Mouse (Mus musculus) urinary bladder, postnatal 14 days (tissue): ENCODE measurements around the gene Adam6b.
"Not testable (repeated sequence)": the region's sequence is repeated elsewhere in the genome, so short reads cannot be mapped to it uniquely, and the experiment has no call there.

Experiments used
- DNase-seq: peaks from one replicate; pipeline ENCODE4 v3.0.0; 2021; ENCODE audit warnings: low spot score

Adam6b gene

DNA sequence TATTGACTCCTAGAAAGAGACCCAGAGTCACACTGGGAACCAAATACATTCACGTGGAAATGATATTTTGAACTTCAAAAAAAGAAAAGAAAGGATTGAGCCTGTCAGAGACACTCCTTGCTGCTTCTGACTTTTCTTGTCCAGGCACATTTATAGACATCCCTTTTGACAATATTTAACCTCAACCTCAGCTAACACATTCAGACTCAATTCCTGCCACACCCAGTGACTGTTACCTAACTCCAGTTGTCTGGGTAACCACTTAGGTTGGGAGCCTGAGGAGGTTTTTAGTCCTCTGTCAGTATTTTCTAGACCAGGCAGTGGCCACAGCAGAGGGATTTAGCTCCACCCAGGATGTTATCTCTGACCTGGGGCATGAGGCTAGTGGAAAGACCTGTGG is at the start of gene Adam6b:
TSS of gene Adam6b (plus strand) at position 301 of the 400 bp plus-strand sequence.
- DNase-seq, result not testable (repeated sequence)

DNA sequence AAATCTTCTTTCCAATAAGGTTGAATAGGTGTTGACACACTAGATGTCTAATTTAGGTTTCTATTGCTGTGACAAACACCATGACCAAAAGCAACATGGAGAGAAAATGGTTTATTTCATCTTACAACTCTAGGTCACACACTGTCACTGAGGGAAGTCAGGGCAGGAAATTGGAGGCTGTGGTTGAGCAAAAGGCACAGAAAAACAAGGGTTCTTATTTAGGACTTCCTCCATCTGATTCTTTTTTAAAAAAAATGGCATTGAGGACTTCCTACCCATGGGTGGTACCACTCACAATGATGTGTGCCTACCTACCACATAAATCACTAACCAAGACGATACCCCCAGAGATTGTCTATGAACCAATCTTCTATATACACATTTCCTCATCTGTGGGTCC is 43.2 kb upstream of the Adam6b start:
- DNase-seq, result no peak

DNA sequence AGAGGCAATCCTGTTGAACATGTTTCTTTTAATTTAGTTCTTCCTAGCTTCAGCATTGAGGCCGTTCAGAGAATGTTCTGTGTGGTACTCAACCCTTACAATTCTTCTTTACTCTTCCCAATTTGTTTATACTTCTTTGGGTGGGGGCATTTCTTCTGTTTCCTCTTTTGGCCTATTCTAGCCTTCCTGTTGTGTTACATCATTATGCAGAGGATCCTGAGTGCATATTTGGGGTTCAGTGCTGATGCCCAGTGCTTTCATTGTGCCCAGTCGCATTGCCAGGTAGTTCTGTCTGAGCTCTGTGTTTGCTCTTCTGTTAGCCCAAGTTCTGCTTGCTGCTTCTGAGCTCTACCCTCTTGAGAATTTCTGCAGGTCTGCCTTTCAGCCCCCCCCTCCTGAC is 13.1 kb upstream of the Adam6b start:
- DNase-seq, result no peak

DNA sequence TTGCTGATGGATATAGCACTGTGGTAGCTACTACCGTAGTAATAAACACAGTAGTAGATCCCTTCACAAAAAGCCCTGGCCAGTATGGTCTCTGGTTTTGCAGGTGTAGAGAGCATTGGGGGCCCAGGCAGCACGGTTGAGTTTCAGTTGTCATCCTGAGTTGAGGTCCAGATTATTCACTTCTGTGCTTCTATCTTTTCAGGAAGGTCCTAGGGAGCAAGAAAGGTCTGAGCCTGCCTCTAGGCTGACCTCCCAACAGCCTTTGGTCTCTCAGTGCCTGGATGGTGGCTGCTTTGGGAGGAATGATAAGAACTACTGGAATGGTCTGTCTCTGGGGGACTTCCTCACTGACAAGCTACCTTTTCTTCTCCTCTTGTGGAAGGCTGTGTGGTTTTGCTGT is 7.2 kb upstream of the Adam6b start:
- no peak for DNase-seq

DNA sequence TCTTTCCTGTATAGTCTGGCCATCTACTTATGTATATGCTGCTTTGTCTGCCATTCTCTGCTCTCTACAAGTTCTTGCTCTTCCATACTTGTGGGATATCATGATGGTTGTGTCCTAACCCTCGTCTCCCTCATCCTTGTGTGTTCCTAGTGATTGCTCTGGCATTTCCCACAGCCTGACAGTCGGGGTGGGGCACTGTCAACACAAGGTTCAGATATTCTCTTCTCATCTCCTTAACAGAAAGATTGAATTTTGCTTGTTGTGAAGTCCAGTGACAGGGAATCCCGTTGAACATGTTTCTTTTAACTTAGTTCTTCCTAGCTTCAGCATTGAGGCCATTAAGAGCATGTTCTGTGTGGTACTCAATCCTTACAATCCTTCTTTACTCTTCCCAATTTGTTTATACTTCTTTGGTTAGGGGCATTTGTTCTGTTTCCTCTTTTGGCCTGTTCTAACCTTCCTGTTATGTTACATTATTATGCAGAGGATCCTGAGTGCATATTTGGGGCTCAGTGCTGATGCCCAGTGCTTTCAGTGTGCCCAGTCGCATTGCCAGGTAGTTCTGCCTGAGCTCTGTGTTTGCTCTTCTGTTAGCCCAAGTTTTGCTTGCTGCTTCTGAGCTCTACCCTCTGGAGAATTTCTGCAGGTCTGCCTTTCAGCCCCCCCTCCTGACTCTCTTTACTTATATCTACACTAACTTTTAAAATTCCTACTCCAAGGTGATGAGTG is 6.5 kb upstream of the Adam6b start:
- DNase-seq, result no peak

DNA sequence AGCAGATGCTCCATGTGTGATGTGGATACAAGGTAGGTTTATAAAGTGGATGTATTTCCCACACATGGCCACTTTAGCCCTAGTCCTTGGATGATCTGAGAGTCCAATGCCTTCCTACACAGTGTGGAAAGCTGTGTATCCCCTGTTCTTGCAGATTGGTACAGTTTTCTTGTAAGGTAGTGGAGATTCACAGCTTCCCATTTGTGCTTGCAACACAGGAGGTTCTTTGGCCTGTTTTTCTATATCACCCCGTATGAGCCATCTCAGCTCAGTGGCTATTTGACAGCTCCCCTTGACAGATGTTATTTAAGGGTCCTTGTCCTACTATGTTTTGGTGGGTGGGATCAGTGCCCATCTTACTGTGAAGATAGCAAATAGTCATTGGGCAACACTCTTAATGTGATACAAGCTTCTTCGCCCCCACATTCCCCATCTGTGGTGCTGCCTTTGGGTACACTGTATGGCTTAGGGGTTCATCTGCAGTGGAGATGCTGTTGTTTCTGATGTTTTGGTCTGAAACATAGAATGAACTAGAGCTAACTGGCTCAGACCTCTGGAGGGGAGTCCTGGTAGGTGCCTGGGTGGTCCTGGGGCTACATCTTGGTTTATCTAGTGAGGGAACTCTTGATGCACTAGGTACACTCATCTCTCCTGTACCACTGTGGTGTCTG is 5.7 kb upstream of the Adam6b start:
- DNase-seq, result no peak

DNA sequence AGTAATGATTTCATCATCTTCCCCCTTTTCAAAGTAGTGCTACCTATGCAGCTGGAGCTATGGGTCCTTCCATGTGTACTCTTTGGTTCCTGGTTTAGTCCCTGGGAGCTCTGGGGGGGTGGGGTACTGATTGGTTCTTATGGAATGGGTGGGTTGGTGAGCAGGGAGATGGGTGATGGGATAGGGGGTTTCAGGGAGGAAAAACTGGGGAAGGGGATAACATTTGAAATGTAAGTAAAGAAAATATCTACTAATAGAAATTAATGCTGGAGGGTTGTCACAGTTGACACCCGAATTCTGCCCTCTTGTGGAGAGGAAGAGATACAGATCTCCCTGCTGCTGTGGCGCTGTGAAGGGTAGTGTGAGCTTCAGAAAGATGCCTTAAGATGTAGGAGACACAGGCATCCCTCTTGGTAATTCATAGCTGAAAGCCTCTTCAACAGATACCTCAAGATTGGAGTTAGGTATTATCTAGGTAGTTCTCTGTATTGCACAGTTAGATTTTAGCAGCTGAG is 4.3 kb upstream of the Adam6b start:
- no peak for DNase-seq

DNA sequence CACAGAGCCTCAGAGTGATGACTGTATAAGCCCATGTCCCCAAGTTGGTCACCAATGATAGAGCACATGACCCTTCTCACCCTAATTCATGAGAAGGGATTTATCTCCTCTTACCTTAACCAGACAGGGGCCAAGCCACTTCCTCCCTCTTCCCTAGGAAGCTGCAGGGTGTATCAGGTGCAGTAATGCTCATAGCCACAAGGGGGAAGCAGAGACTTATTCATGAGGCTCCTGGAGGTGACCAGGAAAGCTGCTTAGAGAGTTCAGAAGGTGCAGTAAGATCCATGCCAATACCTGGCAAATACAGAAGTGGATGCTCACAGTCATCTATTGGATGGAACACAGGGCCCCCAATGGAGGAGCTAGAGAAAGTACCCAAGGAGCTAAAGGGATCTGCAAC is 1.6 kb upstream of the Adam6b start:
- peak; percentile 58 for DNase-seq

DNA sequence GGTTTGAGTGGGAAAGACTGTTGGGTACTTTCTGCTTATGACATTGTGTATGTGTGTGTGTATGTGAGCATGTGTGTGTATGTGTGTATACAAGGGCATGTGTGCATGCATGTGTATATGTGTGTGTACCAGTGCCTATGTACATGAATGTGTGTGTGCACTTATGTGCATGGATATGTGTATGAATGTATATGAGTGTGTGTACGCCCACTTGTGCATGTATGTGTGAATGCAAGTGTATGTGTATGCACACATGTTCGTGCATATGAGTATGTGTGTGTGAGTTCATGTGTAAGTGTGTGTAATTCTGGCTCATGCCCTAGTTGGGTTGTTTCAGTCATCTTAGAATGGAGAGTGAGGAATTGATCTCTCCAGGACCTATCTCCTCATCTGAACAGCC is 36.6 kb downstream of the Adam6b start:
- no peak for DNase-seq
